Mouse (Mus musculus): Measurements from ENCODE around the gene Smpd3.
A peak's percentile ranks its signal among the peaks of the same experiment; 100 is the strongest.

The Smpd3 gene

GRCm38 (mm10) chr8:106292484-106293396 lies 45.0 kb downstream of the Smpd3 start:
- DNase-seq (ENCODE audit: low spot score): no peak

- no peak for DNase-seq (ENCODE audit: low spot score)
These were observed 48.3 kb downstream of the Smpd3 start for GRCm38 (mm10) chr8:106289464-106289863.

GRCm38 (mm10) chr8:106288732-106289131 lies 49.1 kb downstream of the Smpd3 start:
- no peak for DNase-seq (ENCODE audit: low spot score)

GRCm38 (mm10) chr8:106287445-106287844 lies 50.3 kb downstream of the Smpd3 start:
- no peak for DNase-seq (ENCODE audit: low spot score)

DNA sequence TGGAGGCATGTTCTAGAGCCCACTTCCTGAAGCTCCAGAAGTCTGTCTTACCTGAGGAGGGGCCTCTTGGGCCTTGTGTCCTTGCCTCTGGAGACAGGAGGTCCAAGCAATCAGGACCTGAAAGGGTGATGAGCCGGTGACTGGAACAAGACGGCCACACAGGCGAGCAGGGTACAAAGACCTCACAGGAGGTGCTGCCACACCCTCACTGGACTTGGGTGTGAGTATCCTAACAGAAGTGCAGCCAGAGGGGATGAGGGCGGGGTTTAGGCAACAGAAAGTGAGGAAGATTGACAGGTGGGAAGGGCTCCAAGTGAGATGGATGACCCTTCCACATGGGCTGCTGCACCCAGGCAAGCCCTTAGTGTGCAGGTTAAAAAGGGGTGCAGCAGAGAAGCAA lies 56.9 kb downstream of the Smpd3 start:
- no peak for DNase-seq (ENCODE audit: low spot score)

DNA sequence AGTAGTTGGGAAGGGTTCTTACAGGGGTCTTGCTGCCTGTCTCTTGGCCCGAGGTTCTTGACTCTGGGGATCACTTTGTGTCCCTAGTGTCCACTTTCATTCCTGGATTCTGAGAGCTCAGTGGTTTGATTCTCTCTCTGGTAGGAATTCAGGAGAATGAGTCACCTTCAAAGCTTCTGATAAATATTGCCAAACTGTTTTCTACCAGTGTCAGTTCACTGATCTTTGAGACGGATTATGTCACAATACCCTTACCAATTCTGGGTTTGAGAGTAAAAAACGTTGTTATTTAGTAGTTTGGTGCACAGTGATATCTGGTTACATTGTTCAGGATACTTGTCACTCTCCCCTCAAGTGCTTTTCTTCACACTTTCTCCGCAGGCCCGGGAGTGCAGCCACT lies 57.6 kb downstream of the Smpd3 start:
- DNase-seq (ENCODE audit: low spot score): no peak

DNA sequence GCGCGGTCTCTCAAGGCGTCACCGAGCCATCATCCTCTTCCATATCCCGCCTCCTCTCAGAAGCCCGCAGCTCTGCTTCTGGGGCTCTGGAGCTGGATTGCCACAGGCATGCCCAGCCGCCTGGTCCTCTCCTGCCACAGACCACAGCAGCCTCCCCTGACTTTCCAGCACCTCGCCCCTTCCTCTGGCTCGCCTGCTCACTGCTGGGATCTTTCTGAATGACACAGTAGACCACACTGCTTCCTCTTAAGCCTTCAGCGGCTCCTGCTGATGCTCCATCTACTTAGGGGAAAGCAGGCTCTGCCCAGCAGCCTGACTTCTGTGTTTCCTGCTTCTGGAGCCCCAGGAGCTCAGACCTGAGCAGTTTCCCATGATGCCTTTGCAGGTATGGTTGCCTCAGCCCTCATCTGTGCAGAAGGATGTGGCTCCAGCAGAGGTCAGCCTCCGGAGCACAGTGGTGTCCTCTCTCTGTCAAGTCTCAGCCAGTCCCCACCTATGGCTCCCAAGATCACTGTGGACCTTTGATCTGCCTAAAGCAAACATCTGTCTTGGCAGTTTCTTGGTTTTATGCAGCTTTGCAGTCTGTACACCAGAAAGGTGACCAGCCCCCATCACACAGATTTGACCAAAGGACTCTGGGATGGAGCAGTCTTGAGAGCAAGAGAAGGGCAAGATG lies 59.3 kb downstream of the Smpd3 start:
- DNase-seq (ENCODE audit: low spot score): no peak

- DNase-seq (ENCODE audit: low spot score): no peak
These were observed 61.0 kb downstream of the Smpd3 start for GRCm38 (mm10) chr8:106276709-106277317.

GRCm38 (mm10) chr8:106273468-106273867 lies 64.3 kb downstream of the Smpd3 start:
- DNase-seq (ENCODE audit: low spot score): no peak

- DNase-seq (ENCODE audit: low spot score): no peak
These were observed 66.4 kb downstream of the Smpd3 start for GRCm38 (mm10) chr8:106271378-106271777.

DNA sequence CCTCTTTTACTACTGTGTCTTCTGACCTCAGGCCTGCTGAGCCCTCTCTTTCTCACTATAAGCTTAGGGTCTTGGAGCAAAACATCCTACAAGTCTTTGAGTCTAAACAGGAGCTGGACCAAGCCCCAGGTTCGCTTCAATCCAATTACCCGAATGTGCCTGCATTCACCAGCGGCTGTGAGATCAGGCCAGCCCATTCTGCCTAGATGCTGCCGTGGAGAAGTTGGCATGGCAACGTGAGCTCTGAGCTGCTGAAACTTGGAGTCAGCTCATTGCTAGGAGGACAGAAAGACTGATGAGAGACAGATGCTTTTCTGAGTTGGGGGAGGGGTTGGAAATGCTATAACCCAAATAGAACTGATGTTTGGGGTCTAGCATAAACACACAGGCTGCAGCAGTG lies 67.0 kb downstream of the Smpd3 start:
- peak; percentile 78 for DNase-seq (ENCODE audit: low spot score)

DNA sequence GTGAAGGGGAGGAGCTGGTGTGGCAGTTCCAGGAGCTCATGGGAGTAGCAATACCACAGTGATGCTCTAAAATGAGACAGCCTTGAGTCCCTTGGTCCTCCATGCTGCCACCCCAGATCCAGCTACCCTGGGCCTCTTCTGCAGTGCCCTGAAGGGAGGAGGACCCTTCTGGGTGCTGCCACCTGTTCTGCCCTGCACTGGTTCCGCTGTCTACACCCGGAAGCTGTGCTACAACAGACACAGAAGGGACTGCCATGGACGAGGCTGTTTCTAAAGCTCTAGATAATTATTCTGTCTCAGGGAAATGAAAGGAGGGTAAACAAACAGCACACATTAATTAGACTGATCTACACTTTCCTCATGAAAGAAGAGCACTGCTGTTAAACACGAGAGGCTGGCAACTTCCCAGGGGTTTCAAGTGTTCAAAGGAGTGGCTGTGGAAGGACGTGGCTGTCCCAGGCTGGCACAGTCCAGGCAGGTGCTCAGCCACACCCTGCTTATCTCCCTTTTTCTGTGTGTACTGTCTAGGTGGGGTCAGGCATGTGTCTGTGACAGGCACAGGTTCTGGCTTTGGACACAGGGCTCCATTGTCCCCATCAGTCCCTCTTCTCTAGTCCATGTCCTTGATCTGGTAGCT lies 69.0 kb downstream of the Smpd3 start:
- DNase-seq (ENCODE audit: low spot score): no peak

DNA sequence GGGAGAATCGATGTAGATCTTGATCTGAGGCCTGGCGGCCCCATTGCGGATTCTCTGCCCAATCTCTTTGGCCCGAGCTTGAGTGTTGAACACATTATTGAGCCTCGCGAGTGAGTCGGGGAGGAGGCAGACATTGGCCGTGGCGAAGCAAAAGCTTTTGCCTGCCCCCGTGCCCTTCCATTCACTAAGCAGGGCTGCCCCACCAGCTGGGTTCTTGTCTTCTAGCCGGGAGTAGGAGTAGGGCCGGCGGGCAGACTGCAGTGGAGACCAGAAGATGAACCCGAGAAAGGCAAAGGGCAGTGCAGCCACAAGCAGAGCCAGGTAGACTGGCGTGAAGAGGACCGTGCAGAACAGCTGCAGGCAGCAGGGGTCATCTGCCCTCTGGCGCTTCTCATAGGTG lies 72.4 kb downstream of the Smpd3 start:
- DNase-seq (ENCODE audit: low spot score): no peak

DNA sequence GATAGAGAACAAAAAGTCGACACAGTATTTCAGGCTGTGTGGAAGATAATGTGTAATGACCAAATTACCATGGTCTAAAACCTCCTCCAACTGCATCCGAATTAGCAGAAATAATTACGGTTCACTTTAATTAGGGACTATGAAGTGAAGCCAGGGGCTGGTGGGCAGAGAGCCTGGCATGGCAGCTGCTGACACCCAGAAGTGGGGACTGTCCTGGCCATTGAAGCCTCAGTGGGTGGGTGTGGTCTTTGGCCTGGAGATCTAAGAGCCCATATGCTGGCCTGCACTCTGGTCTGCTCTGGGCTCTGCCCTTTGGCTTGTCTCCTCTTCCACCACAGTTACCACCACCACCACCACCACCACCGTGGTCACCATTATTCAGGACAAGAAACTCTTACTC lies 73.9 kb downstream of the Smpd3 start:
- no peak for DNase-seq (ENCODE audit: low spot score)

DNA sequence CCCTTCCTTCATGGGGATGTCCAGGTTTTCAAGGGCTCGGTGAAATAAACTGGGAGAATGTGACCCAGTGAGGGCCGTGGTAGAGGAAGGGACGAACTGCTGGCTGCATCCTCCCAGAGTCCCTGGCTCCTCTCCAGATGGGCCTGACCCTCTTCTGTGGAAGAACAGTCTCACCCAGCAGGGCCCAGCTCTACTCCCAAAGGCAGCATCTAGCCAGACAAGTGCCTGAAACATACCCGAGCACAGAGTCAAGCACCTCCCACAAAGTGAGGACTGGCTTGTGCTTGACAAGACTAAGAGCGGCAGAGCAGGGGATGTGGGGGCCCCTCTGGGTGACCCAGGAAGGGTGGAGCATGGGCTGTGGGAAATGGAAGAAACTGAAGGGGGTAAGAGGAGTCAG lies 75.4 kb downstream of the Smpd3 start:
- no peak for DNase-seq (ENCODE audit: low spot score)

DNA sequence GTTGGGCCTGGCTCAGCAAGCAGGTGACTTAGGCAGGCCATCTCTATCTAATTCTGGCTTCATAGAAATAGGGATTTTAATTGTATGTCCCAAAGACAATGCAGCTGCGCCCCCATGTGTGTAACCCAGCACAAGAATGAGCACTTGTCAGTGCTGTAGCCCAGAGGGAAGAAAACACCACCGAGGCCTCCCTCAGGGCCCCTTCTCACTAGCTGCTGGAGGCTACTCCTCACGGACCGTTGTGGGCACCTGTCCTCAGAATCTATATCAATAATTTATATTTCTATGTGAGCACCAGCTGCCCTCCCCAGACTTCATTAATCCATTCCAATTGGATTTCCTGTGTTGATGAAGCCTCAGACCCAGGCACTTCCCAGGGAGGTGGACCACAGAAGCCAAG lies 76.9 kb downstream of the Smpd3 start:
- DNase-seq (ENCODE audit: low spot score): no peak

DNA sequence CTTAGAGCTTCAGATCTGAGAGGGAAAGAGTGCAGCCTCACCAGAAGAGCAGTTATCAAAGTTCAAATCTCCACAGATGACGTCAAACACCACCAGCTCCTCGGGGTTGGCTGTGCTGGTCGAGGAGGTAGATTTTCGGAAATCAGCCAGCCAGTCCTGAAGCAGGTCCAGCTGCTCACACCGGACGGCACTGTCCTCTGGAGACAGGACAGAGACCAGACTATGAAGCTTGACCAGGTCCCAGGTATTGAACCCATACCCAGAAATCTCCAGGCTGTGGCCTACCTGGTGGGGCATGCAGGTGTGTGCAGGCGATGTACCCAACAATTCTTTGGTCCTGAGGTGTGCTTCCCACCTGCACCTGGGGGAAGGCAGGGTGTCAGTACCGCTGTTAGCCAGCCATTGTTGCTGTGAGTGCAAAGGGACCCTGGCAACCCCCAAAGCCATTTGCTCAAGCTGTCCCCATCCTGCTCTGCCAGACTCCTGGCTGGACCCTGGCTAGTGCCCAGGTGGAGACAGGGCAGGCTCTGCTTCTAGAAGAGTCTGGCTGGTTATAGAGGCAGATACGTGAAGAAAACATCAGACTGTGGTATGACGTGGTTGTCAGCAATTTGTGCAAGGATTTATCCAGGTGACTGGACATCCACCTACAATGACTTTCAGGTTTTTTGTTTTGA lies 78.1 kb downstream of the Smpd3 start:
- DNase-seq (ENCODE audit: low spot score): no peak

DNA sequence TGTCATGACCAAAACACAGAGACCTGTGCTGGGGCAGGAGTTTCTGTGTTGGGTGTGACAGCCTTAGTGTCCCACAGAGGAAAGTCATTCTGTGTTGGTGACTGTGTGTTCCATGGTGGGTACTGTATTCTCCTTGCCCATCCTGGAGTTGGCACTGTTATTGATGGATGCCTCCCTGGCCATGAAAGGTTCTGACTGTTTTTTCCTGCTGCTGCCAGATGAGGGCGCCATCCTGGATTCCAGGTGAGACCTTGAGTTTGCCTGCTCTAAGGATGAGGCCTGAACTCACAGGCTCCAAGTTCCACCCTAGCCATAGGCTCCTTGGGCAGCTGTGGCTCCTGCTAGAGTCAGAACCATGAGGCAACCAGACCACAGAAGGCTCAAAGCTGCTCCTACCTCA lies 79.6 kb downstream of the Smpd3 start:
- peak; percentile 7 for DNase-seq (ENCODE audit: low spot score)

DNA sequence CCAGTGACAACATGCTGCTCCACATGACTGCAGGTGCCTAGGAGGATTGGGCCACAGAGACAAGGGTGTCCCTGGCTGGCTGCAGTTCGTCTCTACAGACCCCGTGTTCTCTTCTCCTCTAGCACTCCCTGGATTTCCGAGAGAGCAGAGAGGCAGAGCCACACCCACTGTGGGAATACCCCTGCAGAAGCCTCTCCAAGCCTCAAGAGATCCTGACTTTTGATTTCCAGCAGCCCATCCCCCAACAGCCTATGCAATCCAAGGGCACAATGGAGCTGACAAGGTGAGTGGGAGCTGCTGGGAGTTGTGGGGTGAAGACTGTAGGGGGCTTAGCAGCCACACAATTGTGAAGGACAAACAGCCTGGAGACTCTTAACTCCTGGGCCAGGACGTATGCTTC lies 87.6 kb downstream of the Smpd3 start:
- DNase-seq (ENCODE audit: low spot score): no peak

- DNase-seq (ENCODE audit: low spot score): no peak
These were observed 100.7 kb downstream of the Smpd3 start for GRCm38 (mm10) chr8:106237106-106237505.

- DNase-seq (ENCODE audit: low spot score): no peak
These were observed 103.1 kb downstream of the Smpd3 start for GRCm38 (mm10) chr8:106234567-106235261.

Measured in embryo, embryonic 10.5 days (tissue).